Mouse (Mus musculus) stomach, embryonic 15.5 days (tissue): ENCODE measurements around the gene Sptbn1. TPM values are rescaled to one million over a fixed set of nuclear protein-coding genes. Genes with fewer than 3 reads are reported as not detected.

ENCODE experiments used
- ATAC-seq: fragments of 200-750 bp; cut with Nextera tagmentation; 2 replicates; pipeline ENCODE4 v1.8.0; 2017; ENCODE audit warnings: low read depth, moderate number of reproducible peaks, moderate TSS enrichment; ENCODE audit not compliant: insufficient read depth, low FRiP score
- H3K27ac ChIP-seq: fragments of 300-500 bp; sonication (generic); 2 replicates; pipeline ENCODE4 v1.5.1; 2015; ENCODE audit warnings: mild to moderate bottlenecking, inconsistent platforms
- H3K27me3 ChIP-seq: fragments of 300-500 bp; sonication (generic); replicated peaks from 2 replicates; pipeline ENCODE4 v1.6.1; 2015; ENCODE audit warnings: inconsistent platforms
- H3K36me3 ChIP-seq: fragments of 300-500 bp; sonication (generic); 2 replicates; pipeline ENCODE4 v1.6.1; 2015; ENCODE audit warnings: inconsistent platforms
- H3K4me1 ChIP-seq: fragments of 300-500 bp; sonication (generic); 2 replicates; pipeline ENCODE4 v1.6.1; 2015; ENCODE audit warnings: inconsistent platforms
- H3K4me2 ChIP-seq: fragments of 300-500 bp; sonication (generic); 2 replicates; pipeline ENCODE4 v1.6.1; 2015; ENCODE audit warnings: mild to moderate bottlenecking, inconsistent platforms
- H3K4me3 ChIP-seq: fragments of 300-500 bp; sonication (generic); replicated peaks from 2 replicates; pipeline ENCODE4 v1.5.1; 2015; ENCODE audit warnings: inconsistent platforms
- H3K9ac ChIP-seq: fragments of 300-500 bp; sonication (generic); 2 replicates; pipeline ENCODE4 v1.6.1; 2015; ENCODE audit warnings: inconsistent platforms
- H3K9me3 ChIP-seq: fragments of 300-500 bp; sonication (generic); 2 replicates; pipeline ENCODE4 v1.6.1; 2016; ENCODE audit warnings: inconsistent platforms
- WGBS: fragments of 180-500 bp; shearing (Covaris S2); methylation state at CpG from one replicate; pipeline ENCODE4 v1.1.7; 2015; 5-methylcytosine and 5-hydroxymethylcytosine counted together
- polyA plus RNA-seq: library from polyadenylated mRNA; unstranded; fragments of >200 nt; fragmentation: Nextera tagmentation; extraction: Ambion mirVana; gene quantifications from 2 replicates; pipeline ENCODE4 v1.2.1, GENCODE M21; 2015

The Sptbn1 gene
- polyA plus RNA-seq, 1 experiment from 2014 or later, result 119 TPM

GRCm38 (mm10) chr11:30249452-30250016 lies 18.4 kb downstream of the Sptbn1 start:
- no peak overlapping the region for H3K4me2 ChIP-seq
- 0 out of 2 replicates have a peak, but pooled peaks cover 4% of the 10 kb centered on the region for H3K4me1 ChIP-seq
- H3K27ac ChIP-seq, result no peak overlapping the region
- H3K27me3 ChIP-seq, result no peaks in the 10 kb centered on the region
- WGBS, result 82% methylated on average over 4 of the region's 4 CpGs
- no peak overlapping the region for H3K9ac ChIP-seq
- H3K36me3 ChIP-seq, result no peaks in the 10 kb centered on the region
- no peaks in the 10 kb centered on the region for H3K9me3 ChIP-seq
- ATAC-seq, result no peak
- H3K4me3 ChIP-seq, result no peak overlapping the region

DNA sequence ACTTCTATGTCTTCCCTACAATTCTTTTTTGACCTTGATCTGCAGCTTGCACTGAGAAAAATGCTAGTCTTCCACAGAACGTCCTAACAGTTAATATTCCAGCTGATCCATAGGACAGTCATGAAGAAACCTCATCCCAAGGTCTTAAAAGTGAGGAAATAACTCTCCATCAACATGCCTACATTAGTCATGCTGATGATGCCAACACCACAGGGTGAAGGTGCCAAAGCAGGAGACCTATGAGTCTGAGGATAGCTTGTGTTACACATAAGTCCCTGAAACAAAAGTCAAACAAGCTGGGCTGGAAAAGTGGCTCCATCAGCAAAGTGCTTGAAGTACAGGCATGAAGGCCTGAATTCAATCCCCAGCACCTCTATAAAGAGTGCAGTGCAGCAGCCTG lies 20.9 kb downstream of the Sptbn1 start:
- 64% methylated on average over 1 of the region's 1 CpGs for WGBS
- ATAC-seq, result no peak
- Histone ChIP-seq H3K27ac (no peak overlapping the region), H3K4me2 (no peak overlapping the region), H3K9ac (no peak overlapping the region), H3K9me3 (no peaks in the 10 kb centered on the region), H3K4me3 (no peak overlapping the region), H3K4me1 (0 out of 2 replicates have a peak, but pooled peaks cover 4% of the 10 kb centered on the region), H3K36me3 (no peaks in the 10 kb centered on the region), H3K27me3 (no peaks in the 10 kb centered on the region)

- Histone ChIP-seq H3K36me3 (no peaks in the 10 kb centered on the region), H3K9me3 (no peaks in the 10 kb centered on the region), H3K4me1 (0 out of 2 replicates have a peak, but pooled peaks cover 4% of the 10 kb centered on the region), H3K27ac (no peak overlapping the region), H3K4me2 (no peak overlapping the region), H3K27me3 (no peaks in the 10 kb centered on the region), H3K4me3 (no peak overlapping the region), H3K9ac (no peak overlapping the region)
- no peak for ATAC-seq
- 67% methylated on average over 11 of the region's 11 CpGs for WGBS
Measured at GRCm38 (mm10) chr11:30246161-30246560, 21.8 kb downstream of the Sptbn1 start.

DNA sequence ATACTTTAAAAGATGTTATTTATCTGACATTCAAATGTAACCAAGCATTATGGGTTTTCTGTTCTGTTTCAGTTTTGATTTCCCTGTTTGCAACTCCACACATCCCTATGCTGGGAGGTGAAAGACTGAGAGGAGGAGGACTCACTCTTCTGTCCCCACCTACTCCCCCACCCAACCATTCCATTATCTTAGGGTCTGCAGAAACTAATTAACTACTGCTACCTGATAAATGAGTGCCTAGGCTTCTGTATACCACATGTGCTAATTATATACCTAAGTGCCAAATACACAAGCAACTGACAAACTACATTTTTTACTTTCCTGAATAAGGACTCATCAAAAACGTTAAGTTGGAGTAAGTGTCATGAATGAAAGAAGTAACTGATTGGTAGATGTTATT lies 23.8 kb downstream of the Sptbn1 start:
- Histone ChIP-seq H3K9me3 (no peaks in the 10 kb centered on the region), H3K4me1 (0 out of 2 replicates have a peak, but pooled peaks cover 4% of the 10 kb centered on the region), H3K4me2 (no peak overlapping the region), H3K9ac (no peak overlapping the region), H3K27me3 (no peaks in the 10 kb centered on the region), H3K36me3 (no peaks in the 10 kb centered on the region), H3K27ac (no peak overlapping the region), H3K4me3 (no peak overlapping the region)
- ATAC-seq, result no peak
- 45% methylated on average over 1 of the region's 1 CpGs for WGBS

DNA sequence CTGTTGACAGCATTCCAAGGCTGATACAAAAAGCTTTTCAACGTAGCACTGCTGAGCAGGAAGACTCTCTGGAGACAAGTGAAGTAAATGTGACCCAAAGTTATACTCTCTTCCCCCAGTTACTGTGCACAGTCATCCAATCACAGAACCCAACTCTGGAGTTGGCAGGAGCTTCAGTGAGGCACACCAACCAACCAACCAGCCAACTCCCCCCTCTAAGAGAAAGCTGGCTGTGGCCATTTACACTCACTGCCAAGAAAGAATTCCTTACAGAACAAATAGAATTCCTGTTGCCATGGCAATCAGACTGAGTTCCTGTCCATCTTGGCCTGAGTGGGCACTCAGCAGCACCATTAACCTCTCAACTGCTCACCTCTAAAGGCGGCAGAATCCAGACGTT lies 24.4 kb downstream of the Sptbn1 start:
- 36% methylated on average over 3 of the region's 3 CpGs for WGBS

DNA sequence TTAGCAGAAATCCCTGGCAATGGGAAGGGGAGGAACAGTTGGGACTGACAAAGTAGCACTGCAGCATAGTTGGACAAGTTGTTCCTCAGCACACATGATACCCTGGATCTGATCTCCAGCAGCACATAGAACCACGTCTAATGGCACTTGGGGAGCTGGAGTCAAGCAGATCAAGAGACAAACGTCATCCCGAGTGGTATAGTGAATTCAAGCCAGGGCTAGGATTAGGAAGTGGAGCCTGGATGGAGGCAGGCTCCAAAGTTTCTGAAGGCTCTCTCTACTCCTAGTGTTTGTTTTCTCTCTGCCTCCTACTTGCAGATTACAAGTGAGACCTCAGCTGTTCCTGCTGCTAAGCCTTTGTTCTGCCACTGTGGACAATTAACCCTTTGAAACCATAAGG lies 27.1 kb downstream of the Sptbn1 start:
- no peaks in the 10 kb centered on the region for H3K27me3 ChIP-seq
- no peaks in the 10 kb centered on the region for H3K9me3 ChIP-seq
- no peak overlapping the region for H3K27ac ChIP-seq
- H3K36me3 ChIP-seq, result no peaks in the 10 kb centered on the region
- H3K4me2 ChIP-seq, result no peak overlapping the region
- WGBS, result 29% methylated on average over 3 of the region's 3 CpGs
- no peak overlapping the region for H3K4me3 ChIP-seq
- no peak overlapping the region for H3K9ac ChIP-seq
- ATAC-seq, result no peak
- no peaks in the 10 kb centered on the region for H3K4me1 ChIP-seq

More for the DNA sequence above, 24.4 kb downstream of the Sptbn1 start:
- H3K9me3 ChIP-seq, result no peaks in the 10 kb centered on the region
- 0 out of 2 replicates have a peak, but pooled peaks cover 4% of the 10 kb centered on the region for H3K4me1 ChIP-seq
- no peaks in the 10 kb centered on the region for H3K36me3 ChIP-seq
- H3K9ac ChIP-seq, result no peak overlapping the region
- no peak overlapping the region for H3K27ac ChIP-seq
- H3K4me2 ChIP-seq, result no peak overlapping the region
- no peak overlapping the region for H3K4me3 ChIP-seq
- peak; percentile 43; the same call in 1 of the 2 replicates for ATAC-seq
- no peaks in the 10 kb centered on the region for H3K27me3 ChIP-seq

DNA sequence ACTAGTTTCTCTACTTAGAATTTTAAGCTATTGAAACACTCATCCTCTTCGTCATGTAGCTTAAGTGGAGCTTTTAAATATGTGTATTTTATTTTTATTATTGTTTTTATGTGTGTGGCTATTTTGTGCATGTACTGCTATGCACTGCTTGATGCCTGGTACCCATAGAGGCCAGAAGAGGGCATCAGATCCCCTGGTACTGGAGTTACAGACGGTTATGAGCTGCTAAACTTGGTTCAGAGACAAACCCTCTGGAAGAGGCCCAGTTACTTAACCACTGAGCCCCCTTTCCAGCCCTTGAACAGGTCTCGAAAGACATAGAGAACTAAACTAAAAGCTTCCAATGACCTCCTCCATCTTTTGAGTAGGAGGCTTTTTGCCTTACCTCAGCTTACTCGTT lies 30.0 kb downstream of the Sptbn1 start:
- H3K9ac ChIP-seq, result no peak overlapping the region
- no peak overlapping the region for H3K27ac ChIP-seq
- H3K4me1 ChIP-seq, result 0 out of 2 replicates have a peak, but pooled peaks cover 2% of the 10 kb centered on the region
- H3K4me3 ChIP-seq, result no peak overlapping the region
- WGBS, result 78% methylated on average over 4 of the region's 4 CpGs
- no peaks in the 10 kb centered on the region for H3K27me3 ChIP-seq
- no peaks in the 10 kb centered on the region for H3K36me3 ChIP-seq
- no peaks in the 10 kb centered on the region for H3K9me3 ChIP-seq
- ATAC-seq, result no peak
- H3K4me2 ChIP-seq, result no peak overlapping the region

DNA sequence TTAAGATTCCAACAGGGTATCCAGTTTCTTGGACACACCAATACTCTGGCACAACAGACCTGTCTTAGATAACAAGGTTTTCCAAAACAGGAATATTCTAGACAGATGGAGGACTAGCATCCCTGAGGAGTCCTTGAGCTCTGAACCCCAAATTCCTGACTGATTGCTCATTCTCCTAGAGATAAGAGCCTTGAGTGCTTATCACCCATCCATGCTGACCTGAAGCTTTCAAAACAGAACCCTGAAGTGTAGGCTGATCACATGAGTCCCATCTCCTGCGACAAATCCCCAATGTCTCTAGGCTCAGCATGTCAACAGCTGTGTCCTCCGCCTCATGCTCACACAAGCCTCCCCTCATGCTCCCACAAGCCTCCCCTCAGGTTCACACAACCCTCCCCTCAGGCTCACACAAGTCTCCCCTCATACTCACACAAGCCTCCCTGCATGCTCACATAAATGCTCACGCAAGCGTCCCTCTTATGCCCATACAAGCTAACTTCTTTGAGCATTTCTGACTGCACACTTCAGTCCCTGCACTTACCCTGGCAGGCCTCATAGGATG lies 31.2 kb downstream of the Sptbn1 start:
- no peak overlapping the region for H3K27ac ChIP-seq
- H3K9ac ChIP-seq, result no peak overlapping the region
- H3K27me3 ChIP-seq, result no peaks in the 10 kb centered on the region
- 0 out of 2 replicates have a peak, but pooled peaks cover 6% of the 10 kb centered on the region for H3K4me1 ChIP-seq
- no peak for ATAC-seq
- no peaks in the 10 kb centered on the region for H3K36me3 ChIP-seq
- H3K9me3 ChIP-seq, result no peaks in the 10 kb centered on the region
- no peak overlapping the region for H3K4me3 ChIP-seq
- no peak overlapping the region for H3K4me2 ChIP-seq
- 80% methylated on average over 4 of the region's 4 CpGs for WGBS

DNA sequence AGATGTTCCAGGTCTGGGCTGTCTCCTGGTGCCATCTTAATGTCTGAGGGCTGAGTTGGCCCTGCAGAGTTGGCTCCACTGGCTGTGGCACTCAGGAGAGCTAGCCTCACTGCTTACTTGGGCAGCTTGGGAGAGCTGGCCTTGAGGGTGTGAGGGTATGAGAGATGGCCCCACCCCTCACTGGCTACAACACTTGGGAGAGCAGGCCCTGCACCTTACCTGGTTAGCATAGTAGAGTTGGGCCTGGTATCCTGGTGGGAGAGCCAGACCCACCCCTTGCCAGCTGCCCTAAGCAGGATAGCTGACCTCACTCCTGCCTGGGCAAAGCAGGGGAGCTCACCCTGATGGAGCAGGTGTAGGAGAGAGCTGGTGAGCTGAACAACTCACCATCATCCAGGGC lies 32.3 kb downstream of the Sptbn1 start:
- Histone ChIP-seq H3K27ac (no peak overlapping the region), H3K9ac (no peak overlapping the region), H3K4me1 (peaks cover 17% of the 10 kb centered on the region; the same call in 1 of the 2 replicates), H3K9me3 (no peaks in the 10 kb centered on the region), H3K4me2 (no peak overlapping the region), H3K36me3 (no peaks in the 10 kb centered on the region), H3K27me3 (no peaks in the 10 kb centered on the region), H3K4me3 (no peak overlapping the region)
- ATAC-seq, result no peak

DNA sequence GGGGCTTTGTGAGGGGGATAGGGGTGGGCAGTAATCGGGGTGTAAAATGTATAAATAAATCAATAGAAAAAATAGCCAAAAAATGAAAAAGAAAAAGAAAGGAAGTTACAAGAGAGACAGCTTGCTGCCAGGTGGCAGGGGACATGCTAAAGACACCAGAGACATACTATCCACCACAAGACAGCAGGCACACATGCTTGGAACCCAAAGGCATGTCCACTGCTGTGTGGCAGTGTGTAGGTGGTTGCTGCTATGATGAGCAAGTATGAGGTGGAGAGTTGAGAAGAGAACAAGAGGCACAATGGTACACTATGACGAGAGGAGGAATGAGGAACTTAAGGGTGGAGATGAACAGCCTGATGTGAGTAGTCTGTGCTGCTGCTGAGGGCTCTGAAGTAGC lies 32.8 kb downstream of the Sptbn1 start:
- H3K9ac ChIP-seq, result no peak overlapping the region
- no peak for ATAC-seq
- H3K4me2 ChIP-seq, result no peak overlapping the region
- H3K27me3 ChIP-seq, result no peaks in the 10 kb centered on the region
- H3K36me3 ChIP-seq, result no peaks in the 10 kb centered on the region
- H3K9me3 ChIP-seq, result no peaks in the 10 kb centered on the region
- no peak overlapping the region for H3K27ac ChIP-seq
- H3K4me1 ChIP-seq, result peaks cover 21% of the 10 kb centered on the region
- H3K4me3 ChIP-seq, result no peak overlapping the region
- WGBS, result 77% methylated on average over 2 of the region's 2 CpGs

GRCm38 (mm10) chr11:30233946-30234345 lies 34.0 kb downstream of the Sptbn1 start:
- H3K4me2 ChIP-seq, result no peak overlapping the region
- 87% methylated on average over 4 of the region's 4 CpGs for WGBS
- no peak for ATAC-seq

DNA sequence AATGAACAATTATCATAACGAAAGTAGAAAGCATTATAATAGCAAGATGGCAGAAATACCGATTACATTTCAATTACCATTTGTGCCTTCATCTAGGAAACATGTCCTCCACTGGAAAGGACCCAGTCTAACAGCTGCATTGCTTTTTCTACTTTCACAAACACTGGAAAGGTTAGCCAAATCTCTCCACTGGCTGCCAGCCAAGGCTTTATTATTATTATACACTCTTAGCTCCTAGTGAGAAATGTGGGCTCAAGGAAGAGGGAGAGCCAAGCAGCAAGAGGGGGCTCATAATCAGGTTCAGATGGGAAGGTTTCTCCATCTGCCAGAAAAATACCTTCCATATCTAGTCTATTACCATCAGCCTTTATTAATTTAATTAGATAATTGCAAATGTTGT lies 35.9 kb downstream of the Sptbn1 start:
- Histone ChIP-seq H3K27me3 (no peaks in the 10 kb centered on the region), H3K4me2 (no peak overlapping the region), H3K9ac (no peak overlapping the region), H3K36me3 (no peaks in the 10 kb centered on the region), H3K27ac (peak overlapping the region; percentile 18; the same call in 1 of the 2 replicates), H3K9me3 (no peaks in the 10 kb centered on the region), H3K4me3 (no peak overlapping the region), H3K4me1 (peaks cover 29% of the 10 kb centered on the region)
- ATAC-seq, result peak; percentile 47; the same call in 1 of the 2 replicates
- WGBS, result 43% methylated on average over 2 of the region's 2 CpGs

More at GRCm38 (mm10) chr11:30233946-30234345, 34.0 kb downstream of the Sptbn1 start:
- no peaks in the 10 kb centered on the region for H3K9me3 ChIP-seq
- no peak overlapping the region for H3K4me3 ChIP-seq
- no peaks in the 10 kb centered on the region for H3K36me3 ChIP-seq
- H3K9ac ChIP-seq, result no peak overlapping the region
- peaks cover 29% of the 10 kb centered on the region for H3K4me1 ChIP-seq
- no peak overlapping the region for H3K27ac ChIP-seq
- H3K27me3 ChIP-seq, result no peaks in the 10 kb centered on the region
